Mouse (Mus musculus): ENCODE measurements around the gene Cpd. TPM values are rescaled to one million over a fixed set of nuclear protein-coding genes. Genes with fewer than 3 reads are reported as not detected.

Gene Cpd
- polyA plus RNA-seq, 1 experiment from 2014 or later: 8.9 TPM

DNA sequence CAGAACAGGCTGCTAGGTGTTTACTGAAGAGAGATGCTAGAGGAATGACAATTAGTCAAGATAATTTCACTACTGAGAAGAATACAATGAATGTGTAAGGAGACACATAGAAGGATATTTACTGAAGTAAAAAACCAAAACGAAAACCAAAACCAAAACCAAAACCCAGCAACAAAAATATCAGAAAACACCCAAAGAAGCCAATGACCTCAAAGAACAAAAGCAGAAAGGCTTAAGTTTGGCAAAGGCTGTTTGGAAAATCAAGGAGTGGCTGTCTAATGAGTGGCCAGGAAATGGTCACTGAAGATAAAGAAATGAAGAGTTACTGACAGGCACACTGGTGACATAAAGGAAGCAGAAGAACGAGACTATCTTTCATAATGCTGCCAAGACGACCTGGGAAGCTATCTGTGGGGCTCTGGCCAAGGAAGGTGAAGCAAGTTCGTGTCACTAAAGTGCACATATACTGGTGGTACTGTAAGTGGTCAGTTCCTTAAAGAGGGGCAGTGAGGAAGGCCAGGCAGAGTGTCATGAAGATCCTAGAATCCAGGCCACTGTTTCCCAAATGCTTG, 111.0 kb downstream of the Cpd start:
- ATAC-seq (replicated peaks; ENCODE audit: insufficient number of reproducible peaks, insufficient read depth, low FRiP score, low read depth): no peak
- H3K4me3 ChIP-seq: no peak overlapping the region
- peaks cover 43% of the 10 kb centered on the region for H3K36me3 ChIP-seq
- no peak overlapping the region for H3K4me2 ChIP-seq
- H3K27ac ChIP-seq: peak overlapping the region; percentile 42; the same call in 1 of the 2 replicates
- no peaks in the 10 kb centered on the region for H3K9me3 ChIP-seq (replicated peaks)
- 0 out of 2 replicates have a peak, but pooled peaks cover 2% of the 10 kb centered on the region for H3K4me1 ChIP-seq (replicated peaks)
- H3K27me3 ChIP-seq: no peaks in the 10 kb centered on the region
- 59% methylated on average over 4 of the region's 4 CpGs for WGBS
- no peak overlapping the region for H3K9ac ChIP-seq

DNA sequence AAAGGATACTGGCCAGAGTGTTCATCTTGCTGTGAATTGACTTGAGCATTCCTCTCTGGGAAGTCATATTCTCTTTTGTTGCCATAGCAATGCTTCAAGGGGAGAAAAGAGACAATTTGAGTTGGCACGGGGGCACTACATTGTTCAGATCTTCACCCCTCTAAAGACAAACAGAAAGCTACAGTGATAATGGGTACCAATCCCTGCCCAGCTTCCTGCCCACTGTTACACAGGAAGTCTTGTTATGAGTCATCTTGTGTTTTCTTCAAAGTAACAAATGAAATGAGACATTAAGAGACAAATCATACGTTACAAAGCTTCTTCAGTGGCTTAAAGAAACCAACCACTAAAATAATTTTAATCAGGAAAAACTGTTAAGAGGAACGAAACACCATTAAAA, 112.3 kb downstream of the Cpd start:
- 82% methylated on average over 3 of the region's 3 CpGs for WGBS
- Histone ChIP-seq H3K4me1 (replicated peaks) (0 out of 2 replicates have a peak, but pooled peaks cover 2% of the 10 kb centered on the region), H3K36me3 (peaks cover 48% of the 10 kb centered on the region), H3K4me3 (no peak overlapping the region), H3K9ac (no peak overlapping the region), H3K9me3 (replicated peaks) (no peaks in the 10 kb centered on the region), H3K4me2 (no peak overlapping the region), H3K27ac (no peak overlapping the region), H3K27me3 (no peaks in the 10 kb centered on the region)
- no peak for ATAC-seq (replicated peaks; ENCODE audit: insufficient number of reproducible peaks, insufficient read depth, low FRiP score, low read depth)

DNA sequence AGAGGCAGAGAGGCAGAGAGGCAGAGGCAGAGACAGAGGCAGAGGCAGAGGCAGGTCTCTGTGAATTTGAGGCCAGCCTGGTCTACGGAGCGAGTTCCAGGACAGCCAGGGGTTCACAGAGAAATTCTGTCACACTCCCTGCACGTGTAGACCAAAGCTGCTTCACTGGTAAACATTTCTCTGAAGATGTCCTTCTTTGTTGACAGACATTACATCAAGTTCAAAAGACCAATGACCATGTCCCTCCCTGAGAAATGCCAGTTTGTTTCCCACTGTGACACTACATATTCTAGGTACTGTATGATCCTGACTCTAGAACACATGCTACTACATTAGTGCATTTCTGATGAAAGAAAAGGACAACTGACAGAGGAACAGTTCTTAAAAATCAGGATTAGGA, 116.2 kb downstream of the Cpd start:
- Histone ChIP-seq H3K36me3 (peaks cover 58% of the 10 kb centered on the region), H3K4me3 (no peak overlapping the region), H3K27me3 (no peaks in the 10 kb centered on the region), H3K27ac (no peak overlapping the region), H3K9me3 (replicated peaks) (no peaks in the 10 kb centered on the region), H3K9ac (no peak overlapping the region), H3K4me2 (no peak overlapping the region), H3K4me1 (replicated peaks) (0 out of 2 replicates have a peak, but pooled peaks cover 2% of the 10 kb centered on the region)
- WGBS: 75% methylated on average over 3 of the region's 3 CpGs
- no peak for ATAC-seq (replicated peaks; ENCODE audit: insufficient number of reproducible peaks, insufficient read depth, low FRiP score, low read depth)

Other genes starting within 250 kb of the Cpd start
- gene Abr, start 224.7 kb downstream of the Cpd start, polyA plus RNA-seq (2015; fragmentation: Nextera tagmentation; extraction: Ambion mirVana): 19.9 and 28.2 TPM in 2 replicates
- 0.10 and 0.34 TPM in 2 replicates for gene Bhlha9, start 174.5 kb downstream of the Cpd start, polyA plus RNA-seq (2015; fragmentation: Nextera tagmentation; extraction: Ambion mirVana)
- gene Trarg1, start 167.2 kb downstream of the Cpd start, polyA plus RNA-seq (2015; fragmentation: Nextera tagmentation; extraction: Ambion mirVana): 0.24 and 0.33 TPM in 2 replicates
- gene Gosr1, start 83.4 kb downstream of the Cpd start, polyA plus RNA-seq (2015; fragmentation: Nextera tagmentation; extraction: Ambion mirVana): 14.9 and 19.6 TPM in 2 replicates
- gene Tmigd1, start 55.1 kb upstream of the Cpd start, polyA plus RNA-seq (2015; fragmentation: Nextera tagmentation; extraction: Ambion mirVana): 0.13 TPM in 1 of 2 replicates, not detected in the other
- gene Blmh, start 77.8 kb upstream of the Cpd start, polyA plus RNA-seq (2015; fragmentation: Nextera tagmentation; extraction: Ambion mirVana): 88.3 and 103 TPM in 2 replicates
- 0.94 and 1.0 TPM in 2 replicates for gene Slc6a4, start 151.6 kb upstream of the Cpd start, polyA plus RNA-seq (2015; fragmentation: Nextera tagmentation; extraction: Ambion mirVana)
- 42.6 and 56.0 TPM in 2 replicates for gene Nsrp1, start 231.4 kb upstream of the Cpd start, polyA plus RNA-seq (2015; fragmentation: Nextera tagmentation; extraction: Ambion mirVana)